Mouse (Mus musculus) frontal cortex, postnatal 36 days (tissue): ENCODE measurements around the gene Car10.

Source experiments
- DNase-seq, 2 experiments: peaks; one replicate each; pipeline ENCODE4 v3.0.0; 2022; ENCODE audit warnings: low spot score in 2 of 2

The Car10 gene

GRCm38 (mm10) chr11:93172430-93172829 is 74.6 kb downstream of the Car10 start:
- DNase-seq, result no peak

DNA sequence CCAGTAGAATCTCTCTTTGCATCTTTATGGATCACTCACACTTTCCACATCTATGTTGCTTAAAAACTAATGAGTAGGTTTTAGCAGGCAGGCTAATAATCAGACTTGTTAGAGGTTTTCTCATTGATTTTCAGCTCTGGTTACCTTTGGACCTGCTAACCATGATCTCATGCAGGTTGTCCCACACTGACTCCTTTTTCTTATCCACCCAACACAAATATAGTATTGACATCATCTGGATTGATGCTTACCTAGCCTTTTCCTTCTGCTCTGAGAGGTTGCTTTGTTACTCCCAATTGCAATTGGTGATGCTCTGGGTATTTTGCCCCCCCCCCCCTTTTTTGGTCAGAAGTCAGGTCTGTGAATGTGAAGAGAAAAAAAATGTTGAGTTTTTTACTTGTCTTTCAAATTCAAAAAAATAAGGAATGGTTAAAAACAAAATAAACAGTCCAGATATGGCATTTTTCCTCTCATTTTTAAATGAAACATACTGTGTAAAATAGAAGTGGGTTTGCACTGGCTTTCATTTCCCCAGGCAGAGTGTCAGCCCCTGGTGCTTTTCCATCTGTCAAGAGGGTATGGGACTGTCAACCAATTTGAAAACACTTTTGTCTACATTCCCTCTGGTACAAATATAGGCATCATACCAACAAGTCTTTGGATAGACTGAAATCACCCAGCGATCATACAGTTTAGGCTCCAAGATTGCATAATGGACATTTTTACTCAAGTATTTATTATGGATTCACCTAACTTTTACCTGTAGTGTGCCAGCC is 75.9 kb downstream of the Car10 start:
- DNase-seq, result no peak

DNA sequence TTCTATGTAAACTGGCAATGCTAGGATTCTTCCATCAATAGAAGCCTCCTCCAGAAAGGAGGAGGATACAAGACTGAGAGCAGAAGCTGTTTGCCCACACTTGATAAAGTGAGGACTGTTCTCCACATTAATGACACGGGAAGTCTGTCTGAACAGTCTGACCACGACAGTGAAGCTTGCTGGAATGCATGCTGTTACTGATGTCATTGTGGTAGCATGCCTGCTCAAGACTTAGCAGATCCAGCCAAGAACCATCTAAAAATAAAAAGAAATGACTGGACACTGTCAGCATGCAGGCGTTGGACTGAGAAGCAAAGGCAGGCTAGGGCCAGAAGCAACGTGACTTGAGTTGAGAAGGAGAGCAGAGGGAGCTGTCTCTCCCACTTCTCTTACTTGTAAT is 87.6 kb downstream of the Car10 start:
- peak; percentile 13 to 49 for DNase-seq

GRCm38 (mm10) chr11:93186163-93186562 is 88.3 kb downstream of the Car10 start:
- peak in 1 of 2 experiments; percentile 19 for DNase-seq

DNA sequence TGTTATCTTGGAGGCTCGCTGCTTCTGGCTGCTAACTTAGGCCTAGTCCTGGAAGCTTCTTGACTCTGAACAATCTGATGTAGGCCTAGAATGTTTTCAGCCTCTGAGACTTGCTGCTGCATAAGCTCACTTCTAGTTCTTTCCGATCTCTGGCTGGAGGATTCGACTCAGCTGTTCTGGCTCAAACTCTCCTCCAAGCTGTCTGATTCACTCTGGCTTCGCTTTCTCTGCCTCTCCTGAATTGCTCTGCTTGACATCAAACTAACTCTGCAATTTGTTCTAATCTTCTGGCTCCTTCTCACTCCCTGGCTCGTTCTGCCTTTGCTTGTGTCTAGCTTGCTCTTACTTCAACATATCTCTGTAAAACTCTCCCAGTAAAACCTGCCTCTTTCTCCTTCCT is 90.8 kb downstream of the Car10 start:
- DNase-seq, result no peak

GRCm38 (mm10) chr11:93200046-93200445 is 102.2 kb downstream of the Car10 start:
- no peak for DNase-seq

DNA sequence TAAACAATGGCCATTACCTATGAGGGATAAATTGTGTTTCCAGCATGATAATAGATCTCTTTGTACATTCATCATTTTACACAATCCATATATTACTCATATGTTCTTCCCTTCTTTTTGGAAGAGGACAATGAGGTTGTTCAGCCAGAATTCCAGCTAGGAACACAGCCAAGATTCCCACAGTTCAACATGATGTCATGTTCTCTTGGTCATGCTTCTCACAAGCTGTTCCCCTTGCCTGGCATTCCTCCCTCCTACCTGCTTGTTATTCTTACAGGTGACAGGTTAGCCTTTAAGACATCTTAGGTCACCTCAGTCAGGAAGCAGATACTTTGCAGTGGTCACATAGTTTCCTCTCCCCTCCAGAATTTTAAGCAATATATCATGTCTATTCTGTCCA is 119.6 kb downstream of the Car10 start:
- no peak for DNase-seq

DNA sequence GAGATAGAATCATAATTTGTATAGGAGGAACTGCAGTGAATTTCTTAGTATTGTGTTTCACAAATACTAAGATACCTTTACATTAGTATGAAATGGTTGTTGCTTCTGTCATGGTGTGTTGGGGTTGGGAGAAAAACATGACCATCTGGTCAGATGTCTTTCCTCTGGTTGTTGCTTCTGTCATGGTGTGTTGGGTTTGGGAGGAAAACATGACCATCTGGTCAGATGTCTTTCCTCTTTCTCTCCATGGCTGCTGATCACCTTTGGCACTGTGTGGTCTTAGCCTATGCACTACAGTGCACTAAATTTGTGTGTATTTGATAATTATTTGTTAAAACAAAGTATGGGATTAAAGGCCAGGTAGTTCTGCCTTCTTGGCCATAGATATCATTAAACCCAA is 132.2 kb downstream of the Car10 start:
- DNase-seq, result no peak

- no peak for DNase-seq
Observed at GRCm38 (mm10) chr11:93249771-93250265, 152.0 kb downstream of the Car10 start.

DNA sequence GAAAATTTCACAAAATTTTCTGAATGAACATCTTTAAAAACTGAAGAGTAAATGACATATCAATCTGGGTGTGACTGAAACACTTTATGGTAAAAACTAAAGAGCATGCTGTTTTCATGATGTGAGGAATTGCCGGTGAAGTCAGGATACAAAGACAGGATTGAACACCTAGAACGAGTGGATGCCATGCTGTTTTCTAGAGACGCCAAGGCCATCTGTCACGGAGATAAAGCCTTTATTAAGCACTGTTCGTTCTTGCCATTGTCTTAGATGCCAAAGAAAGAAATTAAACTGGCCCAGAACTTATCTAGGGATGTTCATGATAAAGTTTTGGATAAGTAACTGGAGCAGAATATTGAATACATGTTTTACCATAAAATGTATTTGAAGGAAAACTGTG is 153.9 kb downstream of the Car10 start:
- no peak for DNase-seq

GRCm38 (mm10) chr11:93263979-93264378 is 166.2 kb downstream of the Car10 start:
- no peak for DNase-seq

DNA sequence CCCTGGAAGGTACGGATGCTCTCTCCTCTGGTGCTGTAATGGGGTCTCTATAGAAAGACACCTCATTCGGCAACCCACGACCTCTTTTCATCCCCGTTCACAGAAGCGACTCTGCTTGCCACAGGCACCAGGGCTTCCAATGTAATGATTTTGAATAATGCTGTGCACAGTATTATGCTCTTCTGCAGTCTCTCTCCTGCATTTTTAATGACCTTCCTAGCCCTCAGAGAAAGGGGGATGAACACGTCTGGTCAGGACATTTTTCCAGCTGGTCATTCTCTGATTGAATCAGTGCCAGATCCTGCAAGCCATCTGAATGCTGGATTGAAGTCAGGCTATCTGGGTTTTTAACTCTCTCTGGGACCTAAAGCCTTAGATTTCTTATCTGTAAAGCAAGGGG is 174.2 kb downstream of the Car10 start:
- DNase-seq, result no peak

GRCm38 (mm10) chr11:93273906-93274305 is 176.1 kb downstream of the Car10 start:
- DNase-seq, result peak; percentile 57 to 71

GRCm38 (mm10) chr11:93293661-93294060 is 195.8 kb downstream of the Car10 start:
- DNase-seq, result no peak

- DNase-seq, result no peak
Observed at GRCm38 (mm10) chr11:93309981-93310380, 212.2 kb downstream of the Car10 start.

- peak in 1 of 2 experiments; percentile 8 for DNase-seq
Observed at GRCm38 (mm10) chr11:93337756-93338155, 239.9 kb downstream of the Car10 start.

- no peak for DNase-seq
Observed at GRCm38 (mm10) chr11:93343961-93344360, 246.1 kb downstream of the Car10 start.

GRCm38 (mm10) chr11:93344869-93345268 is 247.0 kb downstream of the Car10 start:
- DNase-seq, result peak in 1 of 2 experiments; percentile 35

GRCm38 (mm10) chr11:93361576-93361975 is 263.7 kb downstream of the Car10 start:
- DNase-seq, result no peak

GRCm38 (mm10) chr11:93364171-93364570 is 266.3 kb downstream of the Car10 start:
- no peak for DNase-seq

- DNase-seq, result no peak
Observed at GRCm38 (mm10) chr11:93367244-93367643, 269.4 kb downstream of the Car10 start.

DNA sequence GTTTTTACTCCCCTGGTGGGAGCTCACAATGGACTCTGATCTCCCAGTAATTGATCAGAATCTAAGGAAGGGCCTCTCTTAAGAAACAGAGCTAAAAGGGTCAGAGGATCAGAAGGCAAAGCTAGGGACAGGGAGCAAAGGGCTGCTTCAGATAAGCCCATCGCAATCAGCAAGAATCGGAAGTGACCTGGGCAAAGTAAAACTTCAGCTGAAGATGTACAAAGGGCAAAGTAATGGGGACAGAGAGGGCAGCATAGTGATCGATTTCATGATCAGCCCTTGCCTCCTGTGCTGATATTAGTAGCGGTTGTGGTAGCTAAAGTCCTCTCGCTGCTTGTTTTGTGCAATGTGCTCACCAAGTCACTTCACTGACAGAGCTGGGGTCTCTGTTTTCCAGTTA is 269.9 kb downstream of the Car10 start:
- no peak for DNase-seq

DNA sequence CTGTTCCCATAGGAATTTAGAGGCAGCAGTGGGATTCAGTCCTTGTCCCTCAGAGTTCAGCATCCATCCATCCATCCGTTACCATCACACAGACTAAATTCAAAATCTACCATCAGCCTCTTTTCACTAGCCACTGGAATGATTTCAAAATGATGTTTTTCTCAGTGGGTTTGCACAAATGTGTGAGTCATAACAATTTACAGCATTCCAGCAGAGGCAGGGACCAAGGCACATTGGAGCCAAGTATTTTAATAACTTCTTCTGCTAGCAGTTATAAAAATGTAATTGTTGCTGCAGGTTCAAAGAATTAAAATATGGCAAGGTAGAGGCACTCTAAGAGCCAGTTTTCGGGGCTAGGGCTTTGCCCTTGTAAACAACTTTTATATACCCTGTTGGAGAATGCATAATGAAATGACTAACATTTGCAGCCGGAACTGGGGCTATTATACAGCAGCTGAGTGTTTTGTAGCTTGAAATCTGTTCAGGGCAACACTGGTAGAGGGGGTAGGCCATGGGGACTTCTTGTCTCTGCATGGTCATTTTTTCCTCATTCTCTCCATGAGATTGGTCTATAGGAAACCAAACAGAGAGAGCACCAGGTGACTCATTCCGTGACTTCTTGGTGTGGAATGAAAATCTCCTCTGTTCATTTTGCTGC is 276.0 kb downstream of the Car10 start:
- DNase-seq, result peak in 1 of 2 experiments; percentile 8
